ENCODE assay signal across 9 mouse cellular contexts in the genomic region with DNA sequence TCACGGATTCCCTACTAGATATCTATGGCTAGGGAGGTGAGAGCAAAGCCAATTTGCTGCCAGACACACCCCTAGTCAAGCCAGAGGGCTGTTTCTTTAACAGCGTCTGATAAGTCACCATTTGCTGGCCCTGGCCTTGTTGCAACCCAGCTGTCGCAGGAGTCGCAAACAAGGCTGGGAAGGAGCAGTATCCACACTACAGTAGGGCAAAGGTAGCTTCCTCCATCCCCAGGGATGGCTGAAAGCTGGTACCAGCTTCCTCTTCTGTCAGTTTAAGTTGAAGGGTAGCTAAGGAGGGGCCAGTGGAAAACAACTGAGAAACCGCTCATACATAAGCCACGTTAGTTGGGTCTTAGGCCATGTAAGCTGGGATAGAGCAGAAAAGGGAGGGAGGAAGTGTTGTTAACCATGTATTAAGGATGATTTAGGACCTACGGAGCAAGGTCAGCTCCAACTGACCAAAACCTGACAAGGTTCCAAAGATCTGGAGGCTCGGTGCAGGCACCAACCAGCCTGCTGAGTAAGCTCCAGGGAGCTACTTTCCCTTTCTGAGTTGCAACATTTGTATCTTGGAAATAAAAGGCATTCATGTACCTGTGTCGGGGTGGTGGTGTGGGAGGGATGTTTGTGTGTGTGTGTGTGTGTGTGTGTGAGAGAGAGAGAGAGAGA. TPM values are rescaled to one million over a fixed set of nuclear protein-coding genes. Genes with fewer than 3 reads are reported as not detected.
DNase-seq lines count a peak whose midpoint lies in the region; ATAC-seq and TF ChIP-seq lines count a peak whose summit lies in the region.
"Had no signal": no experiment of that assay in that cellular context is flagged by ENCODE, and none has a peak within 500 bp of the region (broad histone marks: within the 10 kb centered on the region; RNA-seq: fewer than 3 reads in every experiment).

No protein-coding gene starts in this region.

- peak overlapping the region; percentile 60 for H3K27ac ChIP-seq in lung, embryonic 15.5 days
- H3K27ac ChIP-seq in intestine, embryonic 15.5 days: peak overlapping the region; percentile 19; the same call in 1 of the 2 replicates
- 0 out of 2 replicates have a peak overlapping the region, but pooled peaks have one; percentile 5 for H3K27ac ChIP-seq in neural tube, embryonic 15.5 days (replicated peaks)
- H3K27ac ChIP-seq in midbrain, embryonic 14.5 days (replicated peaks; ENCODE audit: low read depth, low read length): no peak overlapping the region

- no peaks in the 10 kb centered on the region for H3K9me3 ChIP-seq in lung, embryonic 15.5 days
- H3K9me3 ChIP-seq in intestine, embryonic 15.5 days: no peaks in the 10 kb centered on the region
- no peaks in the 10 kb centered on the region for H3K9me3 ChIP-seq in neural tube, embryonic 15.5 days (replicated peaks)
- no peaks in the 10 kb centered on the region for H3K9me3 ChIP-seq in midbrain, embryonic 14.5 days (ENCODE audit: control insufficient read depth, low read length)

- 42% methylated on average over 9 of the region's 9 CpGs for WGBS in lung, embryonic 15.5 days
- 18% methylated on average over 9 of the region's 9 CpGs for WGBS in lung, adult 2 months
- 31% methylated on average over 9 of the region's 9 CpGs for WGBS in intestine, embryonic 15.5 days
- 64% methylated on average over 9 of the region's 9 CpGs for whole genome bisulfite sequencing in neural tube, embryonic 15.5 days
- WGBS in midbrain, embryonic 14.5 days: 85% methylated on average over 9 of the region's 9 CpGs

- ATAC-seq in lung, embryonic 15.5 days (ENCODE audit: borderline replicate concordance, extremely low read depth, low FRiP score, low TSS enrichment): no peak
- ATAC-seq in intestine, embryonic 15.5 days: peak; percentile 44; the same call in 1 of the 2 replicates
- no peak for ATAC-seq in neural tube, embryonic 15.5 days (ENCODE audit: low FRiP score)
- no peak for ATAC-seq in midbrain, embryonic 14.5 days (ENCODE audit: low FRiP score, low TSS enrichment)

- peak overlapping the region; percentile 36 for H3K4me2 ChIP-seq in lung, embryonic 15.5 days
- H3K4me2 ChIP-seq in intestine, embryonic 15.5 days (replicated peaks): peak overlapping the region; percentile 33
- H3K4me2 ChIP-seq in neural tube, embryonic 15.5 days: peak overlapping the region; percentile 29
- H3K4me2 ChIP-seq in midbrain, embryonic 14.5 days (ENCODE audit: low read length): no peak overlapping the region

- peaks cover 11% of the 10 kb centered on the region for H3K36me3 ChIP-seq in lung, embryonic 15.5 days
- no peaks in the 10 kb centered on the region for H3K36me3 ChIP-seq in intestine, embryonic 15.5 days
- H3K36me3 ChIP-seq in neural tube, embryonic 15.5 days: no peaks in the 10 kb centered on the region
- no peaks in the 10 kb centered on the region for H3K36me3 ChIP-seq in midbrain, embryonic 14.5 days (ENCODE audit: control insufficient read depth, insufficient read depth, low read length)

- H3K27me3 ChIP-seq in lung, embryonic 15.5 days: no peaks in the 10 kb centered on the region
- no peaks in the 10 kb centered on the region for H3K27me3 ChIP-seq in intestine, embryonic 15.5 days (replicated peaks)
- H3K27me3 ChIP-seq in neural tube, embryonic 15.5 days (replicated peaks): no peaks in the 10 kb centered on the region
- 0 out of 2 replicates have a peak, but pooled peaks cover 4% of the 10 kb centered on the region for H3K27me3 ChIP-seq in midbrain, embryonic 14.5 days (ENCODE audit: control insufficient read depth, insufficient read depth, low read length)

- no peak for TF ChIP-seq CTCF in lung, adult 2 months (IDR thresholded peaks at IDR 0.05; ENCODE audit: insufficient read depth, low read length)

- intact Hi-C loops in left cerebral cortex, postnatal 14 days (cut with DNase I): no loop called here
- intact Hi-C loops in left cerebral cortex, postnatal 10 days (cut with DNase I): no loop called here

- no peak for DNase-seq in lung, adult 2 months
- peak; percentile 69 to 71 for DNase-seq in adrenal gland, postnatal 36 days
- no peak for DNase-seq in left cerebral cortex, postnatal 14 days (ENCODE audit: low spot score in 2 of 2)
- DNase-seq in midbrain, embryonic 14.5 days: no peak
- no peak for DNase-seq in left cerebral cortex, postnatal 10 days (ENCODE audit: extremely low spot score in 1 of 2, low spot score in 2 of 2)

- H3K4me3 ChIP-seq in lung, embryonic 15.5 days: no peak overlapping the region
- H3K4me3 ChIP-seq in lung, adult 2 months (replicated peaks; ENCODE audit: extremely low read depth, low read depth, low read length): no peak overlapping the region
- no peak overlapping the region for H3K4me3 ChIP-seq in intestine, embryonic 15.5 days (replicated peaks)
- H3K4me3 ChIP-seq in neural tube, embryonic 15.5 days (replicated peaks): no peak overlapping the region
- H3K4me3 ChIP-seq in midbrain, embryonic 14.5 days (replicated peaks; ENCODE audit: low read depth, low read length): no peak overlapping the region
- H3K4me3 ChIP-seq: erythroblast, embryonic 14.5 days had no signal

- peaks cover 69% of the 10 kb centered on the region for H3K4me1 ChIP-seq in lung, embryonic 15.5 days
- H3K4me1 ChIP-seq in lung, adult 2 months (ENCODE audit: control insufficient read depth, insufficient read depth, low read length): peaks cover 41% of the 10 kb centered on the region
- H3K4me1 ChIP-seq in intestine, embryonic 15.5 days (replicated peaks): peaks cover 25% of the 10 kb centered on the region
- H3K4me1 ChIP-seq in neural tube, embryonic 15.5 days: peaks cover 32% of the 10 kb centered on the region
- peaks cover 22% of the 10 kb centered on the region for H3K4me1 ChIP-seq in midbrain, embryonic 14.5 days (ENCODE audit: control insufficient read depth, insufficient read depth, low read length)

- no peak for TF ChIP-seq POLR2A in lung, adult 2 months (IDR thresholded peaks at IDR 0.05; ENCODE audit: borderline replicate concordance, extremely low read depth, low read depth, low read length)

- H3K9ac ChIP-seq in lung, embryonic 15.5 days: no peak overlapping the region
- peak overlapping the region; percentile 23; the same call in 1 of the 2 replicates for H3K9ac ChIP-seq in intestine, embryonic 15.5 days
- no peak overlapping the region for H3K9ac ChIP-seq in neural tube, embryonic 15.5 days (replicated peaks)
- no peak overlapping the region for H3K9ac ChIP-seq in midbrain, embryonic 14.5 days (replicated peaks; ENCODE audit: low read length)

RNA-seq across cellular contexts. Expression of a gene that starts 7.8 kb away (rescaled TPM):
- 1,944 and 2,059 TPM in 2 replicates for polyA plus RNA-seq in lung, embryonic 15.5 days (2015; fragmentation: Nextera tagmentation; extraction: Ambion mirVana)
- polyA plus RNA-seq in lung, adult 2 months (2012; rRNA removed): 2,531 and 3,134 TPM in 2 replicates
- total RNA-seq in adrenal gland, postnatal 36 days (2021): 1,000 to 10,000 TPM; 2,443 to 3,326 TPM
- polyA plus RNA-seq in intestine, embryonic 15.5 days (2015; fragmentation: Nextera tagmentation; extraction: Ambion mirVana): 1,532 and 1,545 TPM in 2 replicates
- 747 and 833 TPM in 2 replicates for polyA plus RNA-seq in neural tube, embryonic 15.5 days (2015; fragmentation: Nextera tagmentation; extraction: Ambion mirVana)
- 100 to 1,000 TPM; 371 to 390 TPM for total RNA-seq in left cerebral cortex, postnatal 14 days (2021)
- 240 and 427 TPM in 2 replicates for polyA plus RNA-seq in midbrain, embryonic 14.5 days (2014; fragmentation: Nextera tagmentation; extraction: Ambion mirVana)
- total RNA-seq in left cerebral cortex, postnatal 10 days (2021): 100 to 1,000 TPM; 309 to 333 TPM

RNA-seq across cellular contexts. Expression of a gene that starts 45.9 kb away (rescaled TPM):
- polyA plus RNA-seq in lung, embryonic 15.5 days (2015; fragmentation: Nextera tagmentation; extraction: Ambion mirVana): 531 and 546 TPM in 2 replicates
- polyA plus RNA-seq in lung, adult 2 months (2012; rRNA removed): 243 and 337 TPM in 2 replicates
- total RNA-seq in adrenal gland, postnatal 36 days (2021): 100 to 1,000 TPM; 216 to 347 TPM
- polyA plus RNA-seq in intestine, embryonic 15.5 days (2015; fragmentation: Nextera tagmentation; extraction: Ambion mirVana): 370 and 402 TPM in 2 replicates
- 303 and 338 TPM in 2 replicates for polyA plus RNA-seq in neural tube, embryonic 15.5 days (2015; fragmentation: Nextera tagmentation; extraction: Ambion mirVana)
- 100 to 1,000 TPM; 123 to 140 TPM for total RNA-seq in left cerebral cortex, postnatal 14 days (2021)
- polyA plus RNA-seq in midbrain, embryonic 14.5 days (2014; fragmentation: Nextera tagmentation; extraction: Ambion mirVana): 244 and 294 TPM in 2 replicates
- 100 to 1,000 TPM; 145 TPM for total RNA-seq in left cerebral cortex, postnatal 10 days (2021)

RNA-seq across cellular contexts. Expression of a gene that starts 54.3 kb away (rescaled TPM):
- 180 and 181 TPM in 2 replicates for polyA plus RNA-seq in lung, embryonic 15.5 days (2015; fragmentation: Nextera tagmentation; extraction: Ambion mirVana)
- 20.5 and 21.8 TPM in 2 replicates for polyA plus RNA-seq in lung, adult 2 months (2012; rRNA removed)
- 10 to 100 TPM; 58.5 to 63.4 TPM for total RNA-seq in adrenal gland, postnatal 36 days (2021)
- 163 and 179 TPM in 2 replicates for polyA plus RNA-seq in intestine, embryonic 15.5 days (2015; fragmentation: Nextera tagmentation; extraction: Ambion mirVana)
- polyA plus RNA-seq in neural tube, embryonic 15.5 days (2015; fragmentation: Nextera tagmentation; extraction: Ambion mirVana): 91.5 and 115 TPM in 2 replicates
- 10 to 100 TPM; 38.1 to 38.8 TPM for total RNA-seq in left cerebral cortex, postnatal 14 days (2021)
- 83.6 and 125 TPM in 2 replicates for polyA plus RNA-seq in midbrain, embryonic 14.5 days (2014; fragmentation: Nextera tagmentation; extraction: Ambion mirVana)
- total RNA-seq in left cerebral cortex, postnatal 10 days (2021): 10 to 100 TPM; 41.5 to 41.6 TPM

Comparison
In these comparisons a context has a peak if more than half of its experiments do, and no peak if none do; other contexts are left out.
1. DNase-seq: peak in adrenal gland, postnatal 36 days (2 of 2); none in lung, adult 2 months (single experiment), left cerebral cortex, postnatal 14 days (0 of 2), midbrain, embryonic 14.5 days (single experiment) and left cerebral cortex, postnatal 10 days (0 of 2).